Mouse (Mus musculus): Measurements from ENCODE around the gene Gsn.

Gene Gsn

GRCm38 (mm10) chr2:35317604-35318003, 61.4 kb downstream of the Gsn start:
- in situ Hi-C loops (cut with MboI; ENCODE audit: unreplicated experiment in 2 of 2), result no loop called here

GRCm38 (mm10) chr2:35318405-35318804, 62.2 kb downstream of the Gsn start:
- in situ Hi-C loops (cut with MboI; ENCODE audit: unreplicated experiment in 2 of 2), result no loop called here

DNA sequence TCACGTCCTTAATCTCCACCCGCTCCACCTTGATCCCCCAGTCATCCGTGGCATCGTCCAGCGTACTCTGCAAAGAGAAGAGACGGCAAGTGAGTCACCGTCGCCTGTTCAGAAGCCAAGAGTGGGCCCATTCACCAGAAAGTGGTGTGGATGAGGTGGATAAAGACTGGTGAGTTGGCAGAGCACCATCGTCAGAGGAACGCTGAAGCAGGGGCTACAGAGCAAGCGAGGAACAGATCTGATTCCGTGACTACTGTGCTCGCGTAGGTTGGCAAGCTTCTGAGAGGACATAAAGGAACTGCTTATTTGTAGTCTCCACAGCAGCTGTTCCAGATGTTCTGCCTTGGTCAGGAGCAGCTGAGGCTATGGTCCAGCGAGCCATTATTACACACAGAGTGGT, 64.2 kb downstream of the Gsn start:
- in situ Hi-C loops (cut with MboI; ENCODE audit: unreplicated experiment in 2 of 2), result no loop called here

DNA sequence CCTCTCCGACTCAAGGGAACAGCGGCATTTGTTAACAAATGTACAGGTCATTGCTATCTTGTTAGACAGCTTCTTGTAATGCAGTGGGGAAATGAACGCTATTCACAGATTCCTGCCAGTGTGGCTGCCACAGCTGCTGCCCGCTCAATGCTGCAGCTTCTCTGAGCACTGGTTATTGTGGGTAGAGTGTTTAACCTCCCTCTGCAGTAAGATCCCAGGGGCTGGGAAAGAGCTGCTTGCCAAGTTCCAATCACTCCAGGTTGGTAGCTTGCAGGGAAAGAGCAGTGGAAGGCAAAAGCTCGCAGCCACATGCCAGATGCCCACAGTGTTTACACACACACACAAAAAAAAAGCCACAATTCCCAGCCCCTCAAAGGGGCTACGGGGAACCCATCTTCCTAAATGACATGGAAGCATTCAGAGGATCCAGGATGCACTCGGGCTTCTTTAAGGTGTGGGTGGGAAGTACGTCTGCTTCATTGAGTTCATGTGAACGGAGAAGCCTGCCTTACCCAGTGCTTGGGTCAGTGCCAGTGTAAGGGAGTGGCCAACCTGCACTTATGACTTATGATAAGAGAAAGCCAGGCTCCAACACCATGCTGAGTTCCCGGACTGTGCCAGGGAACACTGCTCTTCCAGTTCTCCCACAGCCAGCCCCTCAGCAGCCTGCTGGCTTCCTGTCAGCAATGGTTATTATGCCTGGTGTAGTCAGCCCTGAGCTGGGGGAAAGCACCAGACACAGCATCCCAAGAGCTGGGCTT, 66.4 kb downstream of the Gsn start:
- in situ Hi-C loops (cut with MboI; ENCODE audit: unreplicated experiment in 2 of 2), result no loop called here

- in situ Hi-C loops (cut with MboI; ENCODE audit: unreplicated experiment in 2 of 2), result no loop called here
Observed at GRCm38 (mm10) chr2:35325930-35326329, 69.8 kb downstream of the Gsn start.

DNA sequence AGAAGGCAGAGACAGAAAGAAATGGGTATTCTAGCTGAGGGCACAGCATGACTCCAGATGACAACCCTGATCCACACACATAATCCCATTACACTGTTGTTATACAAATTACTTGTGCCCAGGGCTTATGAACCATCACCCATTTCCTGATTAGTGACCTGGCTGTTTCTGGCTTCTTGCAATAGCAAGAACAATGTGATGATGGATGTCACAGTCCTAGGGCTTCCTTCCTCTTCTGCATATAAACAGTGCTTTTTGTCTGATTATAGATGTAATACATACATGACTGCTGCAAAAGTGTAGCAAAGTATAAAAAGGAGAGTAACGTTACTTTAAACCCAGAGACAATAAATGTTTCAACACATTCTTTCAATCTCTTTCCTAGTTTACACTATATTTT, 70.8 kb downstream of the Gsn start:
- in situ Hi-C loops (cut with MboI; ENCODE audit: unreplicated experiment in 2 of 2), result no loop called here

DNA sequence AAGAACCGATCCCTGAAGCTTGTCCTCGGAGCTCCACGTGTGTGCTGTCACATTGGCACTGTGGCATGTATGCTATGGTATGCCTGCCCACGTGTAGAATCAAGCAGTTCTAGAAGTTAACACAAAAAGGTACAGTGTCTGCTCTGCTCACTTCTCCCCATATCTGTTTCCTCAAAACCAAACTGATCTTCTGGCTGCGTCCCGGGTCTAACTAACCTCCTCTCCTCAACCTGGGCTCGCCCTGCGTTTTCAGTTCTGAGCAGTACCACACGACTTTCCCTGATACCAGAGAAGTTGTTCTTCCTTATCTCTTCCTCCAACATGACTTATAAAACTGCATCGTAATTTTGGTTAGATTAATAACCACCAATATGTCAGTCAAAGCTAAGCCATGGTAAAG, 71.4 kb downstream of the Gsn start:
- in situ Hi-C loops (cut with MboI; ENCODE audit: unreplicated experiment in 2 of 2), result no loop called here

DNA sequence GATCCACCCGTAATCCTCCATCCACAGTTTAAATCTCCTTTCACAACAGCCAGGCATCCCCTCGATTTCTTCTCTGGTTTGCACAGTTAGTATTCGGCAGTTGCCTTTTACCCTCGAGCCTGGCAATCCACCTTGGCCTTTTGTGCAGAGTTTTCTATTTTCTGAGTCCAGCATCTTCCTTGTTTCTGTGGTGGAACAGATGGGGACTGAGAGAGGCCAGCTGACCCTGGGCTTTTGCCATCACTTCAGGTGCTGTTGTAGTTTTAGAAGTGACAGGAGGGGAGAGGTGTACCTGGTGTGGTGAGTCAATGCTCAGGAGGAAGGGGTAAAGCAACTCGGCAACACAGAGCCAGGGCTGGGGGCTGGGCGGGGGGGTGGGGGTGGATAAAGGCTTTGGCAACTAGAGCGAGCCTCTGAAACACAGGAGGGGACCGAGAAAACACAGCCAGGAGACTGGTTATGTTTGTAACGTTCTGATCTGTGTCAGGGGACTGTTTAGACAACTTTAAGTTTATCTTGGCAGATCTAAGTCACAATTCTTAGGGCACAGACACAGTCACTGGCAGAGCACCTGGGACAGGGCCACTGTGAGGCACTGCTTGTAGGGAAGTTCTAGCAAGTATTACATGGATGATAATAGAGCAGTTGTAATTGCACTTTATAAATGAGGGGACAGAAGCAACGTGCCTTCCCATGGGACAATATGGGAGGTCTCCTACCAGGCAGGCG, 72.0 kb downstream of the Gsn start:
- in situ Hi-C loops (cut with MboI; ENCODE audit: unreplicated experiment in 2 of 2), result no loop called here

DNA sequence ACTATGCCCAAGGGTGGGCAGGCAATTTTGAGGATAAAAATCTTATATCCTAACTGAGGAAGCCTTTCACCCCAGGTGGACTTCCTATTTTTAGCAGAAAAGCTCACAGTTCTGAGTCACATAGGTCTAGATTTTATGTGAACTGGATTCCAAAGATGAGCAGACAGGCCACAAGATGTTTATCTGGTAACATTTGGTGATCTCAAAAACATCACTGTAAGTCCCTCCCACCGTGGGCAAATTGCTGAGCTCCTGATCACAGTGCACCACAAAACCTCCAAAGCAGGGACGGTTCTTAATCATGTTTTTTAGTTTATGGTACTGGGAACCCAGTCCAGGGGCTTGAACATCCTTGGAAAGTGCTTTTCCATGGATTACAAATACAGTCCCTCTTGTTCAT, 72.9 kb downstream of the Gsn start:
- in situ Hi-C loops (cut with MboI; ENCODE audit: unreplicated experiment in 2 of 2), result no loop called here

GRCm38 (mm10) chr2:35331205-35331604, 75.0 kb downstream of the Gsn start:
- in situ Hi-C loops (cut with MboI; ENCODE audit: unreplicated experiment in 2 of 2), result no loop called here

- in situ Hi-C loops (cut with MboI; ENCODE audit: unreplicated experiment in 2 of 2), result no loop called here
Observed at GRCm38 (mm10) chr2:35333670-35334069, 77.5 kb downstream of the Gsn start.

GRCm38 (mm10) chr2:35335620-35336019, 79.4 kb downstream of the Gsn start:
- in situ Hi-C loops (cut with MboI; ENCODE audit: unreplicated experiment in 2 of 2), result no loop called here

DNA sequence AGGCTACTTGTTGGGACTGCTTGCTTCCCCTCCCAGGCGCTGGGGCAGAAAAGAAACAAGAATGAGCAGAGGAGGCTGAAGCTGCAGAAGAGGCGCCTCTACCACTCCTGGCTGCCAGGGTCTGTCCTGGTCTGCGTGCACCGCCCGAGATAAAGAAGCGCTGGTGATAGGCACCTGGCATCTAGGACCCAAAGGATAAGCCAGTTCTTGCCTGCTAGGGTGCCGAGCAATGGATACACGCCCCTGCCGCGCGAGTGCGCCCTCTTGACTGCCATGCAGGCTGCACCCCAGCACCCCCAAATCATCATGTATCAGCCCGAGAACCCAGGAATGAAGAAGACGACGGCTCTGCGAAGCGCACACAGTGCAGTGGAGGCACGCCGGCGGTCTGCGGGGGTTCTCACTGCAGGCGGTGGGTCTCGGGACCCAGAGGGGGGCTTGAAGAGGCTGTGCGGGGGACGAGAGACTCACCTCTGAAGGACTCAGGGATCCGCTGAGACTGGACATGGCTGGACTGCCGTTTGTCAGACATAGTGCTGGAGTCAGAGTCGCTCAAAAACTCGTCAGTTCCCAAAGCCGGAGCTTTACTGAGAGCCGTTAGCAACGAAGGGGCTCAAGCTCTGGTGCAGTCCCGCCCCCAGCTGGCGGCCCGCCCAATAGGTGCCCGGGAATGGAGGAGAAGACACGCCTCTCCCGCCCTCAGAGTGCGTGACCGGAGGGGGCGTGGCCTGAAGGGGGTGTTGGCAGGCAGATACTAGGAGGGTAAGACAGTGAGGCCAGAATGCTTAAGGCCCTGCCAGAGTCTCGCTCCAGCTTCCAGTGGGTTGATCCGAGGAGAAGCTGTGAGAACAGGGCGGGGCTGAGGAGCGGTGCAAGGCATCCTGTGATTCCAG, 80.5 kb downstream of the Gsn start, which contains the start of gene Stom:
TSS of gene Stom (minus strand) at position 589 of the 893 bp plus-strand sequence.
- in situ Hi-C loops (cut with MboI; ENCODE audit: unreplicated experiment in 2 of 2), result no loop called here

- in situ Hi-C loops (cut with MboI; ENCODE audit: unreplicated experiment in 2 of 2), result no loop called here
Observed at GRCm38 (mm10) chr2:35337419-35337818, 81.2 kb downstream of the Gsn start.

- in situ Hi-C loops (cut with MboI; ENCODE audit: unreplicated experiment in 2 of 2), result no loop called here
Observed at GRCm38 (mm10) chr2:35338036-35338435, 81.9 kb downstream of the Gsn start.

DNA sequence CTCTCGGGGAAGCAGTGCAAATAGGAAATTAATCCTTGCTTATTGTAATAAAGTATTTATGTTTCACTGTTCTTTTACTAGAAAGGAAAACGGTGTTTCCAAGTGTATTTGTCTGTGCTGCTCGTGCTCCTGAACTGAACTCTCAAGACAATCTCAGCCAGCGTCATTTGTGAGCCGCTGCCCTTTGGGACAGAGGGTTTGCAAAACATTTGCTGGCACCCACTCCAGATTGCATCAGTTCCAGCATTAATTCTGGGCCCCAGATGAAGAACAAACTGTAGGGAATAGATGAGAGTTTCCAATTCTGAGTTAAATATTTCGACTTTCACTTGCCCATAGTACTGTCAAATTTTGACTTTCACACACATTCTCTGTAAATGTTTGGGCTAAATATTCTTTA, 82.5 kb downstream of the Gsn start:
- in situ Hi-C loops (cut with MboI; ENCODE audit: unreplicated experiment in 2 of 2), result no loop called here

DNA sequence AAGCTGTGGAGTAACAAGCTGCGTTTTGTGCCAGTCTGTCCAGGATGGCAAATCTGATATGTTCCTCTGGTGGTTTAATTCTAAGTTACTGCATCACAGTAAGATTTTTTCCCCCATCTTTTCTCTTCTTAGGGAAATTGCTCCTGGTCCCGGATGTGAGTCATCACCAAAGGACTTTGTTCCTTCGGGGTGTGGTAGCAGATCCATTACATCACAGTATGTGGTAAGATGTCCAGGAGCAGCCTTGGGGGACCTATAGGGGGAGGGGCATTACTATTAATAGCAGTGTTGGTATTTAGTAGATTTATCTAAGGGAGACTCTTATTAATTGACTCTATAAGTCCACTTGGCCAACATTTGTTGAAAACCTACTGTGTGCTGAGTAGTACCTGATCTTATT, 86.4 kb downstream of the Gsn start:
- in situ Hi-C loops (cut with MboI; ENCODE audit: unreplicated experiment in 2 of 2), result loop anchor here in 1 of 2 experiments (10.0 kb wide), 1 partner anchor 48 kb away; no protein-coding TSS in a partner anchor

DNA sequence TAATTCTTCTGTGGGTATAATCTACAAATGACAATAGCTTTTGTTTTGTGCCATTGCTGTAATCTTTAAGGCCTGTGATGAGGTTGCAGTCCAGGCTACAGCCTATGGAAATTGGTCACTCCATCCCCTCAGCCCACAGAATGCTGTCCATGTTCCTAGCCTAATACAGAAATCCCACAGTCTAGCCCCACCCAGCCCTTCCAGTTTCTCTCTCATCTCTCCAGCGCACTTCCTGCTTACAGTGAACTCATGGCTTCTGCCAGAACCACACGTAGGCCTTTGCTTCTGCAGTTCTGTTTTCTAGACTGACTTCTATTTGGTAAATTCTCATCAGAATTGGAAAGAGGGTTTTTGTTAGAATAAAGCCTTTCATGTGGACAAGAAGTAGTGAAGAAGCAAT, 89.8 kb downstream of the Gsn start:
- in situ Hi-C loops (cut with MboI; ENCODE audit: unreplicated experiment in 2 of 2), result loop anchor here (5.0 to 10.0 kb wide), 2 partner anchors 49 to 51 kb away; no protein-coding TSS in a partner anchor

DNA sequence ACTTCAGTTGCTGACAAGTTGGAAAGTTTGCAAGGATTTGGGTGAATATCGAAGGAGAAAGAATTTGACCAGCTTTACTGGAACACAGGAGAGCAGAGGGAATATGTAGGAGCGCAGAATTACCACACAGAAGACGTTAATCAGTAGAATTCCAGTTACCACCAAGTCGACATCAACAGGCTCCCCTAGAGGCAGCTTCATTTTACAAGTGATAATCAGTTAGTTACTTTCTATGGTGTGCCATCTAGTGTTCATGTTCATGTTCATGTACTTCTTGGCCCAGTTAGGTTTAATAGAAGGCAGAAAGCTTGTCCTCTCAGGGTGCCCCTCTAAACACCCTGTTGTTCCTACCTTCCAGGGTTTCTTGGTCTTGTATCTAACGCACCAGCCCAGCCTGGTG, 93.0 kb downstream of the Gsn start:
- in situ Hi-C loops (cut with MboI; ENCODE audit: unreplicated experiment in 2 of 2), result loop anchor here (5.0 to 10.0 kb wide), 2 partner anchors 52 to 54 kb away; no protein-coding TSS in a partner anchor

All from v-Abl transformed pro-B cells (cell line).